Mouse (Mus musculus) G1E (cell line): ENCODE results near the gene Megf8.

Experiments
- CTCF ChIP-seq: IDR thresholded peaks from 2 replicates; pipeline ENCODE4 v1.5.1; 2012; ENCODE audit warnings: low read depth, low read length, inconsistent platforms, mixed read lengths
- GATA1 ChIP-seq: IDR thresholded peaks from 2 replicates; pipeline ENCODE4 v1.6.1; 2012; ENCODE audit warnings: borderline replicate concordance, low read length, inconsistent platforms, mixed read lengths
- TAL1 ChIP-seq: conservative IDR thresholded peaks from 2 replicates; pipeline ENCODE4 v1.6.1; 2012; ENCODE audit warnings: low read depth, low read length, inconsistent platforms, mixed read lengths

DNA sequence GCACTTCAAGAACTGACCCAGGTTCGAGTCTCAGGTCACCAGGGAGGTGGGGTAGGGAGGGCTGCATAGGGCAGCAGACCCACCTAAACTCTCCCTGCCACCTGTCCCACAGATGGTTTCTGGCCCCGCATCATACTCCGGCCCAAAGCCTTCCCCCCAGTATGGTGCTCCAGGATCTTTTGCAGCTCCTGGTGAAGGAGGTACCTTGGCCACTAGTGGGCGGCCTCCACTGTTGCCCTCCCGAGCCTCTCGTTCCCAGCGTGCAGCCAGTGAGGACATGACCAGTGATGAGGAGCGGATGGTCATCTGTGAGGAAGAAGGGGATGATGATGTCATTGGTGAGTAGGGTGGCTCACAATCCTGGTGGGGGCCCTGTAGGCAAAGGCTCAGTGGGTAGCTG lies 30.0 kb upstream of the Megf8 start:
- TF ChIP-seq TAL1 (no peak), CTCF (no peak), GATA1 (no peak)
